Mouse (Mus musculus): ENCODE results near the gene Ssbp3. TPM values are rescaled to one million over a fixed set of nuclear protein-coding genes. Genes with fewer than 3 reads are reported as not detected.

Gene Ssbp3
- polyA plus RNA-seq, 1 experiment from 2014 or later = 332 TPM

DNA sequence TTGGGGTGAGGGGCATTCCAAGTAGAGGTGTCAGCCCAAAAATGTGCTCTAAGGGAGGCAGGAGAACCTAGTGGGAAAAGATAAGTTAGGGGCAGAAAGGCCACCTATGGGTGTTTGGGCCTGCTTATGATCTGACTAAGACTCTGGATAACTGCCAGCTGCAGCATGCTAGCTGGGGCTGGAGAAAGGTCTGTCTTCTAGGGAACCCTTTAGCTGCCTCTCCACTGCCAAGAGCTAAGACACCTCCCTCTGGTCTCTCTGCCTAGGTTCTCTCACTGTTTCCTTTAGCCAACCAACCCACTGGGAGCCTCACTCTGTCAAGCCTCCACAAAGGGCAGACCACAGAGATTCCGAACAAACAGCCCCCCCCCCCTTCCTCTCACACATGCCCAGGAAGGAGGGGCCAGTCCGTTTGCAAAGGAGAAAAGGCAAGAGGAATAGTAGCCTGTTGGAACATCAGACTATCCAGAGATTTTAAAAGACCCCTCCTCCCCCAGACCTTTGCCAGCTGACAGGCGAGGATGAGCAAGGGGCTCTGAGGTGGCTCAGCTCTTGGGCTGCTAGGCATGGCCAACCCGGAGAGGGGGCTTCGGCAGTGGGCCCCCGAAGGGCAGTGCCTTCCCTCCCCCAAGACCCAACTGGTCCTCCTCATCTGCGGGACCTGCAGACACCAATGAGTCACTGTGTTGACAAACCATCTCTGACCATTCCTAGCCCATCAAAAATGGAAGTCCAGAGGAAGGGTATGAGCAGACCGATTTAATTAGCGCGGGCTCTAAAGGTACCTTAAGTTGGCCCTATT is 1.4 kb upstream of the Ssbp3 start:
- H3K4me1 ChIP-seq = peaks cover 40% of the 10 kb centered on the region
- H3K27me3 ChIP-seq (replicated peaks) = no peaks in the 10 kb centered on the region
- peaks cover 10% of the 10 kb centered on the region; the same call in 1 of the 2 replicates for H3K36me3 ChIP-seq
- peak overlapping the region; percentile 33; the same call in 1 of the 2 replicates for H3K9ac ChIP-seq
- peak overlapping the region; percentile 8 for H3K4me3 ChIP-seq
- 8% methylated on average over 10 of the region's 10 CpGs for WGBS
- H3K4me2 ChIP-seq (replicated peaks) = peak overlapping the region; percentile 97
- no peaks in the 10 kb centered on the region for H3K9me3 ChIP-seq
- ATAC-seq (ENCODE audit: low FRiP score, low read depth) = no peak
- H3K27ac ChIP-seq = peak overlapping the region; percentile 88

DNA sequence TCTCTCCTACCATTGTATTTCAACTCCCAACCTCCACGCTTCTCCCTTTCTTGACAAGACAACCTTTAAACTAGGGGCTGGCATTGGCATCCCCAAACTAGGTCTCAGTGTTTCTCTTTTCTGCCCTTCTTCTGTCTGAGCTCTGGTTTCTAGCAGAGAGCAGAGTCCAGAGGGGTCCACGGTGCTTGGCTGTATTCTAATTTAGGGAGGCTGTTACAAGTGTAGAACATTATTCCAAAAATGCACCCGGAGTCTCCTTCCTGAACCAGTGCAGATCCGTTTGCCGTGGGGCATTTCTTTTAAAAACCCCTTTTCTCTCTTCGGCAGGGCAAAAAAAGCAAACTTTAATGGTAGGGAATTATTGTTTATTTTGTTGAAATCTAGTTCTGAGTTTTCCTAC is 704 bp upstream of the Ssbp3 start:
- no peak for ATAC-seq (ENCODE audit: low FRiP score, low read depth)

DNA sequence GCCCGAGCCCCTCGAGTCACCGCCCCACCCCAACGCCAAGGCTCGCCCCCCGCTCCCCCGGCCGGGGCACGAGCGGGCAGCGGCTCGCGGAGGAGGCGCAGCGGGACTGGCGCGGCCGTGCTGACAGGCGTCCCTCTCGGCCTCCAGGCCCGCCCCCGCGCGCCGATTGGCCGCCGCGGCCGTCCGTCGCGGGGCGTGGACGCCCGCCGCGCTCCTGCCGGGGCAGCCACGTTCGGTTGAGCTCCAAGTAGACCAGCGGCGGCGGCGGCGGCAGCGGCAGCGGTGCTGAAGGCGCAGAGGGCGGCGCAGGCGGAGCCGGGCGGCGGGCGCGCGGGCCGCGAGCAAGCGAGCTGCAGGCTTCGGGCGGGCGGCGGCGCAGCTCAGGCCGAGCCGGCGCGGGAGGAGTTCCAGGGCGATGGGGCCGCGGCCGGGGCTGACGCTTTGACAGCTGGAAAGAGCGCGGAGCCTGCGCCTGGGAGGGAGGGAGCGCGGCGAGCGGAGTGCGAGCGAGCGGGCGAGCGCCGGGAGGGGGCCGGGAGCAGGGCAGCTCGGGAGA is 823 bp downstream of the Ssbp3 start:
- peak overlapping the region; percentile 100 for H3K9ac ChIP-seq
- peak overlapping the region; percentile 100 for H3K4me3 ChIP-seq
- peak; percentile 81 for ATAC-seq (ENCODE audit: low FRiP score, low read depth)
- no peaks in the 10 kb centered on the region for H3K27me3 ChIP-seq (replicated peaks)
- H3K27ac ChIP-seq = peak overlapping the region; percentile 98
- WGBS = under 1% methylated on average over 89 of the region's 89 CpGs
- peaks cover 61% of the 10 kb centered on the region for H3K4me1 ChIP-seq
- peak overlapping the region; percentile 97 for H3K4me2 ChIP-seq (replicated peaks)
- H3K9me3 ChIP-seq = no peaks in the 10 kb centered on the region
- peaks cover 32% of the 10 kb centered on the region for H3K36me3 ChIP-seq

More for the DNA sequence above, 704 bp upstream of the Ssbp3 start:
- H3K36me3 ChIP-seq = peaks cover 17% of the 10 kb centered on the region
- no peaks in the 10 kb centered on the region for H3K27me3 ChIP-seq (replicated peaks)
- H3K9me3 ChIP-seq = no peaks in the 10 kb centered on the region
- H3K4me2 ChIP-seq (replicated peaks) = peak overlapping the region; percentile 97
- H3K4me3 ChIP-seq = peak overlapping the region; percentile 8
- peak overlapping the region; percentile 33; the same call in 1 of the 2 replicates for H3K9ac ChIP-seq
- WGBS = 0% methylated on average over 6 of the region's 6 CpGs
- H3K4me1 ChIP-seq = peaks cover 47% of the 10 kb centered on the region
- H3K27ac ChIP-seq = peak overlapping the region; percentile 88

GRCm38 (mm10) chr4:106911951-106912688 is 1.6 kb downstream of the Ssbp3 start:
- Histone ChIP-seq H3K36me3 (peaks cover 40% of the 10 kb centered on the region), H3K9ac (peak overlapping the region; percentile 100), H3K4me2 (replicated peaks) (peak overlapping the region; percentile 97), H3K4me1 (peaks cover 65% of the 10 kb centered on the region), H3K27ac (peak overlapping the region; percentile 98), H3K9me3 (no peaks in the 10 kb centered on the region), H3K4me3 (peak overlapping the region; percentile 100), H3K27me3 (replicated peaks) (no peaks in the 10 kb centered on the region)
- ATAC-seq (ENCODE audit: low FRiP score, low read depth) = peak; percentile 33
- under 1% methylated on average over 68 of the region's 73 CpGs for WGBS

GRCm38 (mm10) chr4:106912689-106913041 is 2.2 kb downstream of the Ssbp3 start:
- 2% methylated on average over 6 of the region's 6 CpGs for WGBS
- Histone ChIP-seq H3K27ac (no peak overlapping the region), H3K27me3 (replicated peaks) (no peaks in the 10 kb centered on the region), H3K4me2 (replicated peaks) (peak overlapping the region; percentile 97), H3K36me3 (peaks cover 45% of the 10 kb centered on the region), H3K4me3 (peak overlapping the region; percentile 100), H3K4me1 (peaks cover 65% of the 10 kb centered on the region), H3K9ac (peak overlapping the region; percentile 100), H3K9me3 (no peaks in the 10 kb centered on the region)
- no peak for ATAC-seq (ENCODE audit: low FRiP score, low read depth)

DNA sequence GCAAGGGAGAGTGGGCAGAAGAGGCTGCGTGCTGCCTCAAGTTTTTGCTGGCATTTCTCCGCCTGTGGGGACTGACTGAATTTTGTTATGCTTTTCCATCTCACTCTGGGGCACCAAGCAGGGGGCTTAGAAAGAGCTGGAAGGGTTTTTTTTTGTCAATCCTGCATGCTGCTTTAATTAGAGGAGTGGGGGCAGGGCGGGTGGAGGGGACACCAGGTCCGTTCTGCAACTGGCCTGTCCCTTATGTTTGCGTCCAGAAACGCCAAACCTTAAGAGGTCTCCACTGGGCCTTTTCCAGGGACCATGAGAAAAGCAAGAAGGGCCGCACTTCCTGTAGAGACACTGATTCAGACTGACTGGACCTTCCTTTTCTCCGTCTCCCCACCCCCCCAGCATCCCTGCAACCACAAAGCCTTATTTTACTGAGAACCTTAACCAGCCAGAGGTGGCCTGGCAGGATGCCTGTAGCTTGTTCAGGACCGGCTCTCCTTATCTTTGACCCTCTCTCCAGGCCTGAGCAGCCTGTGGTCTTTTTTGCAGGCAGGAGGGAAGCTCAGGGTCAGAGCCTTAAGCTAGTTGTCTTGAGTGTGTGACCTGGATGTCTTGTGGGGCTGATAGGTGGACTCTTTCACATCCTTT is 3.0 kb downstream of the Ssbp3 start:
- no peak for ATAC-seq (ENCODE audit: low FRiP score, low read depth)
- peak overlapping the region; percentile 100 for H3K4me3 ChIP-seq
- H3K27ac ChIP-seq = no peak overlapping the region
- H3K27me3 ChIP-seq (replicated peaks) = no peaks in the 10 kb centered on the region
- H3K9ac ChIP-seq = peak overlapping the region; percentile 100
- 25% methylated on average over 9 of the region's 9 CpGs for WGBS
- H3K9me3 ChIP-seq = no peaks in the 10 kb centered on the region
- peaks cover 60% of the 10 kb centered on the region for H3K4me1 ChIP-seq
- H3K4me2 ChIP-seq (replicated peaks) = peak overlapping the region; percentile 97
- H3K36me3 ChIP-seq = peaks cover 54% of the 10 kb centered on the region

GRCm38 (mm10) chr4:106915265-106915664 is 4.8 kb downstream of the Ssbp3 start:
- Histone ChIP-seq H3K9me3 (no peaks in the 10 kb centered on the region), H3K4me3 (no peak overlapping the region), H3K4me2 (replicated peaks) (peak overlapping the region; percentile 97), H3K4me1 (peaks cover 56% of the 10 kb centered on the region), H3K36me3 (peaks cover 71% of the 10 kb centered on the region), H3K27ac (no peak overlapping the region), H3K9ac (0 out of 2 replicates have a peak overlapping the region, but pooled peaks have one; percentile 100), H3K27me3 (replicated peaks) (no peaks in the 10 kb centered on the region)
- WGBS = 81% methylated on average over 8 of the region's 8 CpGs
- no peak for ATAC-seq (ENCODE audit: low FRiP score, low read depth)

DNA sequence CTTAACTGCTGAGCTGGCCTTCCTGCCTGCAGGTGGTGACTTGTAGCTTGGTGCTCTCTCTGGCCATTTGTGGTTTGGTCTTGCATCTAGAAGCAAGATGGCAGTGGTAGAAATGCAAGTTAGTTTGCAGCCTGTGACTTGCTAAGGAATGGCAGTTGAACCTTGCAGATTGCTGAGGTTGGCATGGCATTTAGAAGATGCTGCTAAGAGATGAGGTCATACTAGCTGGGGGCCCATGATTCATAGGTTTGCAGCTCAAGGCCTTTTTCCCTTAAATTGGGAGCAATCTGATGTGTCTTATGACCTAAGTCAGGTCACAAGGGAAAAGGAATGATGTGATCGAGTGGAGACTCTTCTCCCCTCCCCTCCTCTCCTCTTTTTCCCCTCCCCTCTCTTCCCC is 7.8 kb downstream of the Ssbp3 start:
- Histone ChIP-seq H3K27me3 (replicated peaks) (no peaks in the 10 kb centered on the region), H3K27ac (no peak overlapping the region), H3K4me2 (replicated peaks) (no peak overlapping the region), H3K4me1 (peaks cover 80% of the 10 kb centered on the region), H3K36me3 (peaks cover 99% of the 10 kb centered on the region), H3K9ac (no peak overlapping the region), H3K9me3 (no peaks in the 10 kb centered on the region), H3K4me3 (no peak overlapping the region)
- no peak for ATAC-seq (ENCODE audit: low FRiP score, low read depth)
- 53% methylated on average over 1 of the region's 1 CpGs for WGBS

DNA sequence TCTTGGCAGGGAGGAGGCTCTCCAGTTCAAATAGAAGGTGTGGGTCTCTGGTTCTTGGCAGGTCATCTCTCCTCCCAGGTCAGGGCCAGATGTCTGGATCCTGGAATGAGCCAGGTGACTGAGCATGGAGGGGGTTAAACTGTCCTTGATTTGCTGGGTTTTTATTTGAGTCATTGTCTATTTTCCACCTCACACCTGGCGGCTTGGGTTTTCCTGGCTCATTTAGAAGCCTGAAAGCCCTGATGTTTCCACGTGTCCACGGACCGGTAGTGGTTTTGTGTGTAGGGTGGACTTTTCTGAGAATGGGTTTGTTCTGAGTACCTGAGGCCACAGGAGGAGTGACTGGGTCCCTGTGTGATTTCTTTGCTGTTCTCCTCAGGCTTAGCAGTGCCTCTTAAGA is 9.6 kb downstream of the Ssbp3 start:
- ATAC-seq (ENCODE audit: low FRiP score, low read depth) = no peak
- no peaks in the 10 kb centered on the region for H3K9me3 ChIP-seq
- 93% methylated on average over 4 of the region's 4 CpGs for WGBS
- peaks cover 68% of the 10 kb centered on the region for H3K4me1 ChIP-seq
- no peak overlapping the region for H3K4me2 ChIP-seq (replicated peaks)
- no peak overlapping the region for H3K4me3 ChIP-seq
- peaks cover 99% of the 10 kb centered on the region for H3K36me3 ChIP-seq
- H3K27me3 ChIP-seq (replicated peaks) = no peaks in the 10 kb centered on the region
- no peak overlapping the region for H3K27ac ChIP-seq
- H3K9ac ChIP-seq = no peak overlapping the region

- H3K27ac ChIP-seq = no peak overlapping the region
- H3K4me3 ChIP-seq = no peak overlapping the region
- WGBS = 76% methylated on average over 9 of the region's 9 CpGs
- peak overlapping the region; percentile 18; the same call in 1 of the 2 replicates for H3K4me2 ChIP-seq (replicated peaks)
- ATAC-seq (ENCODE audit: low FRiP score, low read depth) = no peak
- peaks cover 98% of the 10 kb centered on the region for H3K36me3 ChIP-seq
- no peaks in the 10 kb centered on the region for H3K9me3 ChIP-seq
- H3K4me1 ChIP-seq = peaks cover 67% of the 10 kb centered on the region
- no peaks in the 10 kb centered on the region for H3K27me3 ChIP-seq (replicated peaks)
- H3K9ac ChIP-seq = 0 out of 2 replicates have a peak overlapping the region, but pooled peaks have one; percentile 3
These were observed 11.2 kb downstream of the Ssbp3 start for GRCm38 (mm10) chr4:106921375-106922336.

DNA sequence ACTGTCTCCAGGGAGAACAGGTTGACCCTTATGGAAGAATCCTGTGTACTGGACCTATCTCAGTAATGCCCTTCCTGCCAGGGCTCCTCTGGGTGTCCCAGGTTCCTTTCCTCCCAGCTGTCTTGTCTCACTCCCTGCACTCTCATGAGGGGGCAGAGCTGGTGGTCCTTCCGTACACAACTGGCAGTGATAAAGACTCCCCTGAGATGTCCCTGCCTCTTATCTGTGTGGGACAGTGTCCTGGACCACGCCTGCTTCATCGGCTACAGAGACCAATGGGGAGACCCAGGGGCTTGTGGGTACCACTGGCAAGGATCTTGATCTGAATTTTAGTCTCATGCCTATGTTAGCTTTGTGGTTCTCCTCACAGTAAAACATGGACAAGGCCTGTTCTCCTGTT is 12.4 kb downstream of the Ssbp3 start:
- 83% methylated on average over 3 of the region's 3 CpGs for WGBS
- H3K36me3 ChIP-seq = peaks cover 94% of the 10 kb centered on the region

More for the DNA sequence above, 12.4 kb downstream of the Ssbp3 start:
- Histone ChIP-seq H3K9ac (no peak overlapping the region), H3K27ac (no peak overlapping the region), H3K27me3 (replicated peaks) (no peaks in the 10 kb centered on the region), H3K4me3 (no peak overlapping the region), H3K4me2 (replicated peaks) (no peak overlapping the region; the same call in 1 of the 2 replicates), H3K4me1 (peaks cover 71% of the 10 kb centered on the region), H3K9me3 (no peaks in the 10 kb centered on the region)
- ATAC-seq (ENCODE audit: low FRiP score, low read depth) = no peak
